Mouse (Mus musculus): ENCODE results near the gene Wasf3. TPM values are rescaled to one million over a fixed set of nuclear protein-coding genes. Genes with fewer than 3 reads are reported as not detected.
"Not testable (repeated sequence)": the region's sequence is repeated elsewhere in the genome, so short reads cannot be mapped to it uniquely, and the experiment has no call there.

Gene Wasf3
- polyA plus RNA-seq, 1 experiment, result 65.3 TPM

- no peak for DNase-seq (ENCODE audit: extremely low spot score in 1 of 2, low spot score in 1 of 2)
Observed at GRCm38 (mm10) chr5:146439152-146439781, 54.5 kb downstream of the Wasf3 start.

DNA sequence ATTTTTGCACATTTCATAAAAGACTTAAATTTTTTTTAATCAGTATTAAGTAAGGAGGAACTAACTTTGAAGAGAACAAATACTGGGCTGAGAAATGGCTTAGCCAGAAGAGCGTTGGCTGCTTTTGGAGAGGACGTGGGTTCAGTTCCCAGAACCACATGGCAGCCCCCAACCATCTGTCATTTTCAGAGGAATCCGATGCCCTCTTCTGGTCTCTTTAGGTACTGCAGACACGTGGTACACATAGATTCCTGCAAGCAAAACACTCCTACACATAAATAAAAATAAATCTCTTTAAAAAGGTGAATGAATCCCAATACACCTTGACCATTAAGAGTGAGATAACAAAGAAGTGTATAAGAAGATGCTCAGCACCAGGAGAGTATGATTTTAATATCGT is 55.5 kb downstream of the Wasf3 start:
- DNase-seq (ENCODE audit: extremely low spot score in 1 of 2, low spot score in 1 of 2), result no peak

- no peak for DNase-seq (ENCODE audit: extremely low spot score in 1 of 2, low spot score in 1 of 2)
Observed at GRCm38 (mm10) chr5:146442767-146443166, 58.0 kb downstream of the Wasf3 start.

- DNase-seq (ENCODE audit: extremely low spot score in 1 of 2, low spot score in 1 of 2), result no peak
Observed at GRCm38 (mm10) chr5:146446633-146447032, 61.8 kb downstream of the Wasf3 start.

- no peak for DNase-seq (ENCODE audit: extremely low spot score in 1 of 2, low spot score in 1 of 2)
Observed at GRCm38 (mm10) chr5:146451592-146452254, 66.9 kb downstream of the Wasf3 start.

DNA sequence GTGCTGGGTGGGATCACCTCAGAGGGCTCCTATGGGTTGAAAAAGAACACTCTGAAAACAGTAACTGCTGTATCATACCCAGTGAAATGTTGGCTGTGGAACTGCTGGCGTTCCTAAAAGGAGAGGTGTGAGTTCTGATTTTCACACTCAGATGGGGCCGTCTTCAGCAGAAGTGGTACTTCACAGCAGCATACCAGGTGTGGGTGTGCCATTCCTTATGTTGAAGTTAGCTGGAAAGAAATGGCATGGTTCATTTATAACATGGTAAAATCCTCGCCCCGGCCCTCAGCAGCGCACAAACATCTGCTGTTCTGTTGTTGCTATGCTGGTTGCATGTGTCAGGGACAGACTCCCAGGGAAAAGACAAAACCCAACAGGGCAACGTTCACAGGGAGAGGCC is 68.8 kb downstream of the Wasf3 start:
- peak; percentile 29 to 58 for DNase-seq (ENCODE audit: extremely low spot score in 1 of 2, low spot score in 1 of 2)

- DNase-seq (ENCODE audit: extremely low spot score in 1 of 2, low spot score in 1 of 2), result no peak
Observed at GRCm38 (mm10) chr5:146461612-146462011, 76.8 kb downstream of the Wasf3 start.

- DNase-seq (ENCODE audit: extremely low spot score in 1 of 2, low spot score in 1 of 2), result peak in 1 of 2 experiments; percentile 39
Observed at GRCm38 (mm10) chr5:146466663-146467062, 81.9 kb downstream of the Wasf3 start.

DNA sequence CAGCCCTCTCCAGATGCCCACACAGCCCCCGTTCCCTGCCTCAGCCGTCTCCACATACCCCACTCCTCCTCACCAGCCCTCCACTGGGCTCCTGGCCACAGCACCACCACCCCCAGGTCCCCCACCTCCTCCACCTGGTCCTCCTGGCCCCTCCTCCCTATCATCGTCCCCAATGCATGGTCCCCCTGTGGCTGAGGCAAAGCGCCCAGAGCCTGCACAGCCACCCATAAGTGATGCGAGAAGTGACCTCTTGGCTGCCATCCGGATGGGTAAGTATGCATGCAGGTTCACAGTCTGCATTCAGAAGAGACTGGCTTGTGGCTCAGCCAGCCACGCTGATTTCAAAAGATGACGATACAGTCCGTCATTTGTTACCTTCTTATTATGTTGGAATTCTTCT is 83.5 kb downstream of the Wasf3 start:
- DNase-seq (ENCODE audit: extremely low spot score in 1 of 2, low spot score in 1 of 2), result no peak

- DNase-seq (ENCODE audit: extremely low spot score in 1 of 2, low spot score in 1 of 2), result no peak
Observed at GRCm38 (mm10) chr5:146470821-146471220, 86.0 kb downstream of the Wasf3 start.

DNA sequence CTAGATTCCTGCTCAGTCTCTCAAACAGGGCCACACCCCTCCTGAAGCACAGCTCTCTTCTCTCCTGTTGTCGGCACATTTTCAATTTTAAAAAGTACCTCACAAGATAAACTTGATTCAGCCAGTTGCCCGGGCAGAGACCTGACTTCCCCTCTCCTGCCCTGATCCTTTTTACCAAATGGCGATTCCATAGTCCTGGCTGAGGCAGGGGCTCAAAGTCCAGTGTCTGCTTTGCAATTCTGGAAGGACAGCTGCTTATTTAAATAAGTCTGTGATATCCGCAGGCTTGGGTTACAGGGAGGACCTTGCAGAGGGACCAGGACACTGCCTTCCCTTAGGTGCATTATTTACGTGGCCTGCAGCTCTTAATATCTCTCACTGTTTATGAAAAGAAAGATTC is 86.5 kb downstream of the Wasf3 start:
- no peak for DNase-seq (ENCODE audit: extremely low spot score in 1 of 2, low spot score in 1 of 2)

GRCm38 (mm10) chr5:146471821-146472220 is 87.0 kb downstream of the Wasf3 start:
- DNase-seq (ENCODE audit: extremely low spot score in 1 of 2, low spot score in 1 of 2), result no peak

DNA sequence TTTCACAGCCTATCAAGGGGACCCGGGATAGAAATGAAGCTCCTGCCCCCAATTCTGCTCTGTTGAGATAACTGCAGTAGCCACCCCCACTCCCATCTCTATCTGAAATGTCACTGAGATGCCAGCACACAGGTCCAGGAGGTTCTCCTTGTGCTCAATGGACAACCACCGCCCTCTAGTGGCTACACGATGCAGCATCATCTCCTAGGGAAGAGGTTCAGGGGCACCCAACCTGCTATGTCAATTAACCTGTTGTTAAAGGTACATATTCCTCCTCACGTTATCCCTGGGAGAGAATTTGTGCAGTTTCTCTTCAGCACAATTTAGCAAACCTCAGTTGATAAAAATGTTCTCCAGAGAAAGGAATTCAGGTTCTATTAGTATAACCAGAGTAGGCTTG is 94.8 kb downstream of the Wasf3 start:
- DNase-seq (ENCODE audit: extremely low spot score in 1 of 2, low spot score in 1 of 2), result peak in 1 of 2 experiments; percentile 73

- DNase-seq (ENCODE audit: extremely low spot score in 1 of 2, low spot score in 1 of 2), result not testable (repeated sequence)
Observed at GRCm38 (mm10) chr5:146481665-146482064, 96.9 kb downstream of the Wasf3 start, which contains the start of gene Gm6408. TSS of gene Gm6408 (plus strand) at chr5:146481965.

DNA sequence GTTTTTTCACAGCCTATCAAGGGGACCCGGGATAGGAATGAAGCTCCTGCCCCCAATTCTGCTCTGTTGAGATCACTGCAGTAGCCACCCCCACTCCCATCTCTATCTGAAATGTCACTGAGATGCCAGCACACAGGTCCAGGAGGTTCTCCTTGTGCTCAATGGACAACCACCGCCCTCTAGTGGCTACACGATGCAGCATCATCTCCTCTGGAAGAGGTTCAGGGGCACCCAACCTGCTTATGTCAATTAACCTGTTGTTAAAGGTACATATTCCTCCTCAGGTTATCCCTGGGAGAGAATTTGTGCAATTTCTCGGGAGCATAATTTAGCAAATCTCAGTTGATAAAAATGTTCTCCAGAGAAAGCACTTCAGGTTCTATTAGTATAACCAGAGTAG is 104.2 kb downstream of the Wasf3 start:
- peak in 1 of 2 experiments; percentile 57 for DNase-seq (ENCODE audit: extremely low spot score in 1 of 2, low spot score in 1 of 2)

DNA sequence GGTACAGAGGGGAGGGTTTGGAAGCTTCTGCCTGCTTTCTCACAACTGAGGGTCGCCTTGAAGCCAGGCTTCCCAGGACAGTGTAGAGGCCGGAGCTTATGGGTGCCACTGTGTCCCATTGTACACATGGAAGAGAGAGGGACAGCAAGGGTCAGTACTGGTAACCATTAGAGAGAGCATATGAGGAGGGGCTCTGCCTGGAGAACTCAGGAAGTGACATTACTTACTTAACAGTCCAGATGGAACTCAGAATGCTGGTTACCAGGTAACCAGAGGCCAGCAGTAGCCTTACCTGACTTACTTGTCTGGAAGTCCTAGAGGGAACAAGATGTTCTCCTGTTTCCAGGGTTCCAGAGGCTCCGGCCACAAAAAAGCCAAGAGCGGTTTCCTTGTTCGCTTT is 106.3 kb downstream of the Wasf3 start, which contains the start of gene Gm6370:
Gene Gm6370, plus strand, starts transcription at position 301 of the 400 bp plus-strand sequence.
- DNase-seq (ENCODE audit: extremely low spot score in 1 of 2, low spot score in 1 of 2), result not testable (repeated sequence)

DNA sequence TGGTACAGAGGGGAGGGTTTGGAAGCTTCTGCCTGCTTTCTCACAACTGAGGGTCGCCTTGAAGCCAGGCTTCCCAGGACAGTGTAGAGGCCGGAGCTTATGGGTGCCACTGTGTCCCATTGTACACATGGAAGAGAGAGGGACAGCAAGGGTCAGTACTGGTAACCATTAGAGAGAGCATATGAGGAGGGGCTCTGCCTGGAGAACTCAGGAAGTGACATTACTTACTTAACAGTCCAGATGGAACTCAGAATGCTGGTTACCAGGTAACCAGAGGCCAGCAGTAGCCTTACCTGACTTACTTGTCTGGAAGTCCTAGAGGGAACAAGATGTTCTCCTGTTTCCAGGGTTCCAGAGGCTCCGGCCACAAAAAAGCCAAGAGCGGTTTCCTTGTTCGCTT is 117.3 kb downstream of the Wasf3 start, which contains the start of gene 4930449I24Rik:
Gene 4930449I24Rik, plus strand, starts transcription at position 301 of the 400 bp plus-strand sequence.
- not testable (repeated sequence) for DNase-seq (ENCODE audit: extremely low spot score in 1 of 2, low spot score in 1 of 2)

DNA sequence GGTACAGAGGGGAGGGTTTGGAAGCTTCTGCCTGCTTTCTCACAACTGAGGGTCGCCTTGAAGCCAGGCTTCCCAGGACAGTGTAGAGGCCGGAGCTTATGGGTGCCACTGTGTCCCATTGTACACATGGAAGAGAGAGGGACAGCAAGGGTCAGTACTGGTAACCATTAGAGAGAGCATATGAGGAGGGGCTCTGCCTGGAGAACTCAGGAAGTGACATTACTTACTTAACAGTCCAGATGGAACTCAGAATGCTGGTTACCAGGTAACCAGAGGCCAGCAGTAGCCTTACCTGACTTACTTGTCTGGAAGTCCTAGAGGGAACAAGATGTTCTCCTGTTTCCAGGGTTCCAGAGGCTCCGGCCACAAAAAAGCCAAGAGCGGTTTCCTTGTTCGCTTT is 129.0 kb downstream of the Wasf3 start, which contains the start of gene Gm3402:
Gene Gm3402, plus strand, starts transcription at position 301 of the 400 bp plus-strand sequence.
- DNase-seq (ENCODE audit: extremely low spot score in 1 of 2, low spot score in 1 of 2), result not testable (repeated sequence)
